Mouse (Mus musculus): ENCODE results near the gene Ddit4.

DNA sequence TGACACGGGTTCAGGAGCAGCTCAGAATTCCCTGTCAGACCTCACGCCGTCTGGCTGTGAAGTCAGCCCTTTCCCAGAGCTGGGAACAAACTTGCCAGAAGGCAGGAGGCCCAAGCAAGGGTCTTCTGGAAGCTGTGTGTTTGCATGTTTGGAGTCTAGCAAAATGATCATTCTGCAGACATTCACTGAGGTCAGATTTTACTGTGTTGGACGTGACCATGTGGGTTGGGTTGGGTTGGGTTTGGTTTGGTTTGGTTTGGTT is 51.5 kb downstream of the Ddit4 start:
- TF ChIP-seq CTCF (IDR thresholded peaks at IDR 0.05) (no peak), EP300 (IDR thresholded peaks at IDR 0.05) (no peak)

Measured in lung, postnatal 0 days (tissue).